Mouse (Mus musculus): ENCODE results near the gene Ptrh2.

The Ptrh2 gene

DNA sequence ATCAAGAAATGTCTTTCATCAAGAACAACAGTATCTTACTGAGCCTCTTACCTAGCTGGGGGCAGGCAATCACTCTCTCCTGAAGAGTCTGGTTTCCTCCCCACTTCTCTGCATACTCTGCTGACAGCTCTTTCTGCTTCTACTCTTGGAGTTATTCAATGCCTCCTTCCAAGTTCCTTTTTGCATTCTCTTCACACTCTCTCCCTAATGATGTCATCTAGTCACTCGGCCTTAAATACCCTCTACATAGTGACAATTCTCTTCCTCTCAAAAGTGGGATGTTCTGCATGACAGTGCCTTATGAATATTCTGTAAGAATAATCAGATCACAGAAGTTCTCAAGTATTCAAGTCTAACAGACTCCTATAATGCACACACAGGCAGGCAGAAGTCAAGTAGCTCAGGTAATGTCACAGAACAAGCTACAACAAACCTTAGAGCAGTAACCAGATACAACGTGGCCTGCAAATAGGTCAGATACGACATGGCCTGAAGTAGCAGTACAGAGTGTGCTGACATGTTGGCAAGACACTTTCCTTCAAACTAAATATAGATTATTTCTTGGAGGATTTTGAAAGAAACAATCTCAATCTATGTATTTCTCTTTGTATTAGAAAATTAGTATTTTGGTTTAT is 12.6 kb upstream of the Ptrh2 start:
- DNase-seq (ENCODE audit: low spot score in 2 of 2): no peak

DNA sequence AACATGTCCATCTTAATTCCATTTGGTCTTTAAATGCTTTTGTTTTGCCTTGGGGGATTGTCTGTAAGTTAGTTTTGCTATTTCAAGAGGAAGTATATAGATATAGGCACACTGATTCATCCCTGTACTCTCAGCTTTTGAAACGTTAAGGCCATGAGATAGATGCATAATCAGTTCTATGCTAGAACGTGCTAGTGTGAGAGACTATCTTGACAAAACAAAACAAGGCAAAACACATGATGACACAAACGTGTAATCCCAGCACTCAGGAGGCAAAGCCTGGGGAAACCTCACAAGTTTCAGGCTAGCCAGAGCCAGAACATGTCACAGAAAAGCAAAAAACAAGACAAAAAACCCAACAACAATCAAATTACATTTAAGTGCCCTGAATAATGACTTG is 11.0 kb upstream of the Ptrh2 start:
- DNase-seq (ENCODE audit: low spot score in 2 of 2): no peak

DNA sequence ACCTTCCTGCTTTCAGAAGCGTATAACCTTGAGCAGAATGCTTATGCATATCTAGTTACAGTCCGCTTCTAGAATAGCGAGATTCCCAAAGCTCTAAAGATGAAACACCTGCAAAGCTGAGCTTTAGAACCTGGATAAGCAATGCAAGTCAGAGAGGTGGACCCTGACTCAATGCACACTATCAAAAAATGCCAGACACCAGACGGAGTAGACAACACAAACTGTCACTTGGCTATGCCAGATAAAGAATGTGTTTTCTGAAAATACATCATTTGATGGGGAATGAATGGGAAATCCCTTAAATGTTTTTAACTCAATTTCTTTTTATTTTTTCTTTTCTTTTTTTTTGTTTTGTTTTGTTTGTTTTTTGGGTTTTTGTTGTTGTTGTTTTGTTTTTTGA is 8.3 kb upstream of the Ptrh2 start:
- DNase-seq (ENCODE audit: low spot score in 2 of 2): no peak

DNA sequence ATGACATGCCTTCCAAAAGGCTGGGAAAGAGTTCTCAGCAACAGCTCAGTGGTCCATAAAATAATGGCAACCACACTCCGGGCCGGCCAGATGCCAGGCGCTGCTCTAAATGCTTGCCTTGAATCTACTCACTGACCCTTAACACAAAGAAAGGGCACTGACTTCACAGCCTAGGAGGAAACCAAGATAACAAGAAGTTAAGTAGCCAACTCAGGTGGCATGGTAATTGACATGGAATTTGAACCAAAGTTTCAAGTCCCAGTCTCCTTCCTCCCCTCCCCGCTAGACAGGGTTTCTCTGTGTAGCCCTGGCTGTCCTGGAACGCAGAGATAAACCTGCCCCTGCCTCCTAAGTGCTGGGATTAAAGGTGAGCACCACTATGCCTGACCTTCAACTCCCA is 4.8 kb upstream of the Ptrh2 start:
- DNase-seq (ENCODE audit: low spot score in 2 of 2): no peak

DNA sequence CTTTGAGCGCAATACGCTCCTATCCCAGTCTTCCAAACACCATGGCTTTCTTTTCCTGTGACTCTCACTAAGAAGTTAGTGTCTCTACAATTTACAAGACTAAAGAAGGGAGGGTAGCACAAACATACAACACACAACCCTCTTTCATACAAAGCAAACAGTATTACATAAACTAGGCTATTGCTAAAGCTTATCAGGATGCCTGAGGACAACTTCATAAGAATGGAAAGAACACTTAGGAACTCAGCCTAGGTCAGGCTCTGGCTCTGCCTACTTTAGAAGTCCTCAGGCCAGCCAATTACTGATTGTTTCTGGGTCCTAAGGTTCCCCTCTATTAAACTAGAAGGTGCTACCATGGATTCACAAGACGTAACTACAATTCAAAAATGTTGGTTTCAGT is 3.1 kb upstream of the Ptrh2 start:
- DNase-seq (ENCODE audit: low spot score in 2 of 2): no peak

DNA sequence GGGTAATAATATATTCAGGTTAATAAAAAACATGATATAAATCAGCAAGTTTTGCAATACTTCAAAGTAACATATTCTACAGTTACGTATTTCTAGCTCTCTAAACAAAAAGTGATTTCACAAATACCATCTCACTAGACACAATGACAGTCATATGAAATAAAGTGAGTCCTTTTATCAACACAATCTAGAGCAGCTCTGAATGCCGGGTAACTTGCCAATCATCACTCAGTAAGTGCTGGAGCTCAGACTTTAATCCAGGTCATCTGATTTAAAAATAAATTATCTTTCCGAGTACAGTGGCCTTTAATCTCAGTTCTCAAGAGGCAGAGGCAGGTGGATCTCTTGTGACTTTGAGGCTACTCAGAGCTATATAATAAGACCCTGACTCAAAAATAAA is 2.4 kb upstream of the Ptrh2 start:
- no peak for DNase-seq (ENCODE audit: low spot score in 2 of 2)

DNA sequence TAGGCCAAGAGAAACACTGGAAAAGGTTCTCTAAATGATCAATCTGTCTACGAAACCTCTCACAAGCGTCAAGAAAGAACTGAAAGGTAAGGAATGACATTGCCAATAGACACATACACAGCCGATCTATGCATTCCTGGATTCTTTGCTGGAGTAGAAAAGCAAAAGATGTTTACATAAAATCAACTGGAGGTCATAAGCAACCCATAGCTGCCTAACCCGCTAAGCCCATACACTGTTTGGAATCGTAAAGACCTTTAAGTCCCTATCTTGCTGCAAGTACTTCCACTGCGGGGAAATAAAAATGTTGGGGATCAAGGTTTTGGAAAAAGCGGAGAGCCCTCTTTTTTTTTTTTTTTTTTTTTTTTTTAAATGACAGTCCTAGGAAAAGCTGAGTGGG is 924 bp upstream of the Ptrh2 start:
- DNase-seq (ENCODE audit: low spot score in 2 of 2): no peak

DNA sequence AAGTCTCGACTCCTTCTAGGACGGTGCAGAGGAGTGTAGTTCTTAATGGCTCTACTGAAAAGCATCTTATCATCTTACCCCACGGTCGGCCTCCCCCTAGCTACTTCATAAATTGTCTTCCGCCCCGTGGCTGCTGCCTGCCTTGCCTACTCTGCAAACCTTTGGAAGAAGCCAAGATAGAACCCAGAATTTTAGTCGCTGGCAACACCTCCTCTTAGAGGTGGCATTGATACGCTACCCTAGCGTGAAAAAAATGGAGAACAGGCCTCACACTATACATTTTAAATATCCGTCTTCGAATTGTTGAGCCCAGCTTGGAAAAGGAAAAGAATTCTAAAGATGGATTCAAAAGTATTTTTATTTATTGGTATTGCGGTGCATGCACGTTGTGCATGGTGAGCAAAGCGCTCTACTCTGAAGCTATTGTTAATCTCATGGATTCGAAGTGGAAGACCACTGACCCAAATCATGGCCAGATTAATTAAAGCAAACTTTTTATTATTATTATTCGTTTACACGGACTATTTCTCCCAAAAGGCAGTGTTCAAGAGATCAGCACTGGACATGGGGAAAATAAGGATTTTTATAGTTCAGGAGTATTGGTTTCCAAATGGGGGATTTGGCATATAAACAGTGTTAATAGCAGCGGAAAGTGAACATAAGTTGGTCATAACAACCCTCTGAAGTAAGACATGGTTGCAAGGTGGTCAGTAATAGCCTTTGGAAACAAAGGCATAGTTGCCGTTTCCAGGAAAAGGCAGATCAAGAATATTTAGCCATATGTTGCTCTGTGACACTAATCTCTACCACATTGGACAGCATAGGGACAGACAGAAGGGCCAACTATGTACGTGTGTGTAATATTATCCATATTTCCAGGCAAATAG is 584 bp downstream of the Ptrh2 start:
- DNase-seq (ENCODE audit: low spot score in 2 of 2): no peak

DNA sequence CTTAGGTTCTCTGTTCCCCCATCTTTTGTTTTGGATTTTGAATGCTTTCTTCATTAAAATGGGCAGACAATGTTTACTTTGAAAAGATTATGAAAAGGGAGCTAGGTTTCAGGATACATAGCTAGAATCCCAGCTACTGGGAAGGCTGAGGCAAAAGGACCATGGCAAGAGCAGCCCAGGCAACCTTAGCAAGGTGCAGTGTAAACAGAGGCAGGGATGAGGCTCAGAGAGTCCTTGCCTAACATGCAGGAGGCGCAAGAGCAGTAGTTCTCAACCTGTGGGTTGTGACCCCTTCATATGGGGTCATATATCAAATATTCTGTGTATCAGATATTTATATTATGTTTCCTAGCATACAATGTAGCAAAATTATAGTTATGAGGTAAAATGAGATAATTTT is 1.6 kb downstream of the Ptrh2 start:
- no peak for DNase-seq (ENCODE audit: low spot score in 2 of 2)

DNA sequence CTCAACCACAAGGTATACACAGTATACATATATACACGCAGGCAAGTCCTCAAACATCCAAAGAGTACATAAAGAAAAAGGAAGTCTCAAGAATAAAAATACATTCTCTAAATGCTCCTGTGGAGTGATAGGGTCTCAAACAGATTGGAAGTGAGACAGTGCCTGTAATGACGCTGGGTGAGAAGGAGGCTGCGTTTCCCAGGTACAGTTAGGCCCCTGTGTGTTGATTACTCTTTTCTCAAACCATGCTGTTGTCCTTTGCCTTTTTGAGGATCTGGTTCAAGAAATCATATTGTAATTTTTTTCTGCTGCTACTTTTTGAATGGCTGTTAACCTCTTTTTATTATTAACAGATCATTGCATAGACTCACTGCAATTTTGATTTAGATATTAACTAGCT is 6.6 kb downstream of the Ptrh2 start:
- DNase-seq (ENCODE audit: low spot score in 2 of 2): no peak

DNA sequence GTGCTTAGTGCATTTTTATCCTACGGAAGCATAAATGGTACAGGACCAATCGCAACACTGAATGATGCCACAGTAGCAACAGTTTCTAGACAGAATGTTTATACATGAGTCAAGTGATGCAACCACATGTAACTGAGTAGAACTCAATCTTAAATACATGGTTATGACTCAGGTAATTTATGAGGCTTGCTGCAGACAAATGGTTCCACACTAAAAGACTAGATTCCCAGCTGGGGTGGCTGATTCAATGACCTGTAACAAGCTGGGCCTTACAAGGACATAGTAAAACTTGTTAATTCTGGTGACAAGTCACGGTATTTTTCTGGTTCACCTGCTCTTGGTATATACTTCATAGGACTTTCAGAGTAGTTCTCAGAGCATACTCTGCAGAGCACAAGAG is 7.7 kb downstream of the Ptrh2 start:
- DNase-seq (ENCODE audit: low spot score in 2 of 2): no peak

DNA sequence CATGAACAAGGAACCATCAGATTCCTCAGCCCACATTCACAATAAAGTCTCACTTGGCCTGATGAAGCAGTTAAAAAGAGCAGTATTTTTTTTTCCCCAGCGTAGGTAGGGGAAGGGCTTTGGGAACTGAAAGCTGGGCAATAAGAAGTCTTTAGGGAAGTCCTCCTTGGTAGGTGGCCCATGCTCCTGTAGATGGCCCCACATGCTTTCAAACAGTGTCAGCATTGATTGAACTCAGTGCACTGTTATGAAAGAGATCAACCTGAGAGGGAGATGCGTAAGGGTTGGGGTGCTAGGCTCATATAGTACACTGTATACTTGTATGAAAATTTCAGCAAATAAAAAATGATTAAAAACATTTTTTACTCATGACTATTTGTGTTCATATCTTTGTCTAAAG is 8.2 kb downstream of the Ptrh2 start:
- no peak for DNase-seq (ENCODE audit: low spot score in 2 of 2)

DNA sequence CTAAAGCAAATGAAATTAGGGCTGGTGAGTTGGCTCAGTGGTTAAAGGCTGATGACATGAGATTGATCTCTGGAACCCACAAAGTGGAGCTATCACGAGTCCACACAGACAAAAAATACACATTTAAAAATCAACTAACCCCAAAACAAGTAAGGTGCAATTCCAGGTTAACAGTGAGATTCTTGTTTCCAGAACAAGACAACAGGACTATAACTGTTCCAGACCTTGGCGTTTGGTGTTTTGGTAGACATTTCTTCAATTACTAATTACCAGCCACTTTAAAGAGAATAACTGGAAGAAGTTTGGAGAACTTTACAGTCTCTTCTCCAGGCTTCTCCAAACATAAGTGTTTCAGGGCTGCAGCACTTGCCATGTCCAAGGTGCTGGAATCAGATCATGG is 8.8 kb downstream of the Ptrh2 start:
- DNase-seq (ENCODE audit: low spot score in 2 of 2): no peak

DNA sequence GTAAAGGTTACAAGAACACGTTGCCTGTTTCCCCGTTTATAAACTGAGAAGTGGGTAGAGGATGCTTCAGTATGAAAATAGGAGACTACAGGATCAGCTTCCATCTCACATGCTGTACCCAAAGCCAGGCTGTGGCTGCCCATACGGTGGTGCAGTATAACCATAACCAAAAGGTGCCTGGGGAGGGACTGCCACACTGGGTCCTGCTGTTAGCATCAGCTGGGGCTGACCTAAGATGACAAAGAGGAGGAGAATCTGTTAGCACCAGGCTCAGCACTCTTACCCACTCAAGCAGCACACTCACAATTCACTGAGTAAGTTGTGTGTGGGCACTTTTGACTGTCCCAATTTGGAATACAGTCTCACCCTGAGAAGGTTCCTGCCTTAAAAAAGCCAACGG is 11.7 kb downstream of the Ptrh2 start:
- DNase-seq (ENCODE audit: low spot score in 2 of 2): no peak

DNA sequence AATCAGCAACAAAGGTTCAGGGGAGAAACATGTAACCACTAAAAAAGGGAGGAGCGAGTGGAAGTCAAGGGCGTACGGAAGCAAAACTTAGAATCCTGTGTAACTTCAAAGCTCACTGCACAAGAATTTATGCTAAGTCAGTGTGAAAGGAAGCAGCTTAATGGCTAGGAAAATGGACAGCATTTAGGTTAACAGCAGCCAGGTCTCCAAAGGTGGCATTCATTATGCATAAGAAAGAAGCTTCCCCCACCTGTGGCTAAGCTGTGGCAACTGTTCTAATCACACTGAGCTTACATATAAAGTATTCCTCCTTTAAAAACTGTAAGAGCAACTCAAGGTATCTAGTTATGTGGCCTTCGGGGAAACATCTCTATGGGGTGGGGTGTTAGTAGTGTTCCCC is 17.4 kb downstream of the Ptrh2 start:
- no peak for DNase-seq (ENCODE audit: low spot score in 2 of 2)

DNA sequence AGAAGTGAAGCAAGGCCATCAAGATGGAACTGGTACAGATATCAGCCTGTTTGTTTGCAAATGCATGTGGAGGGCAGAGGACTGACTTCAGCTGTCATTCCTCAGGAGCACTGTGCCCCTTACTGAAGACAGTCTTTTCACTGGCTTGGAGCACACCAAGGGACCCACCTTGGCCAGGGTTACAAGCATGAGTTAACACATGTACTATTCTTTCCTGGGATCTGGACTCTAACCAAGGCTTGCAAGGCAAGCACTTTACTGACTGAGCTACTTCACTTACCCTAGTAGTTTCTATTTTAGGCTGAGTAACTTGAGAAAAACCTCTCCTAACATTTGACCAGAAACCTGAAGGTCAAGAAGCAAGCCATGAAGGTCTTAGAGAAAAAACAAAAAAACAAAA is 30.8 kb downstream of the Ptrh2 start:
- DNase-seq (ENCODE audit: low spot score in 2 of 2): no peak

DNA sequence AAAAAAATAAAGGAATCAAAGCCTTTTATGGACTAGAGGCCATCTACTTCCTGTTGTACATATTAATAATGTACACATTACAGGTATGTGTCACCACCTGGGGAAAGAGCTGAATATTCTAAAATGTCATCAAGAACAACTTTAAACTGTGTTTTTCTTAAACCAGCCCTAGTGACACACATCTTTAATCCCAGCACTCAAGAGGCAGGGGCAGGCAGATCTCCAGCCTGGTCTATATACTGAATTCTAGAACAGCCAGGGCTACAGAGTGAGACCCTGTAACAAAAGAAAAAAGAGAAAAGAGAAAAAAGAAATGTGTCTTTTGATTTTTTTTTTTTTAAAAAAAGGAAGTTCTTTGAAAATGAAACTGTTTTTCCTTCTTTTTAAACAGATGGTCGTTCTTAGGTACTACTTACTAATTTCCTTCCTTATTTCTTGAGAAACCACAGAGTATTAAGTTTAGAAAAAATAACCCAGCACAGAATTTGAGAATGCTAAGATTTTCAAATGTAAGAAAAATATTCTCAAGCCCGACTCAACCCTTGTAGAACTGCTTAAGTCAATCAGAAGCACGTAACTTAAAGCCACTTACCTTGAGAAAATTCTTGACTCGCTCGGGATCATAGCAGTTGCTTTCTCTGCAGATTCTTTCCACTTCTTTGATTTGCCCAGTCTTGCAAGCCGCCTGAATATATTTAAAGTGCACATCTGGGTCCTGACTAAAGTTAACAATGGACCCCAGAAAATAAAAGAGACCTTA is 33.7 kb downstream of the Ptrh2 start:
- no peak for DNase-seq (ENCODE audit: low spot score in 2 of 2)

DNA sequence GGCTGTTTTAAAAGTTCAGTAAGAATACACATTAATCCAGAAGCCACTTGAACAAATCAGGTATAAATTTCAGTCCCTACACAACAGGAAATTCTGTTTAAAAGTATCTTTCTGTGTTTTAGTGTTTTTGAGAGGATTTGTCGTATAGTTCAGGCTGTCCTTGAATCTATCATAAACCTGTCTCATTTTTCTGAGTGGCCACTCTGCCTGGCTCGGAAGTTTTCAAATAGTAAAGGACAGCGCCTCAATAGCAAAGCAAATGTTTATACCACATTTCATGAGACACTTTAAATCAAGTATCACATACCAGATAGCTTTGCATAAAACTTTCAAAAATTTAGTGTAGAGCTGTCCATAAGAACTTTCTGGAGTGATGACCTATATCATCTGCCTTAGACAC is 34.6 kb downstream of the Ptrh2 start:
- no peak for DNase-seq (ENCODE audit: low spot score in 2 of 2)

DNA sequence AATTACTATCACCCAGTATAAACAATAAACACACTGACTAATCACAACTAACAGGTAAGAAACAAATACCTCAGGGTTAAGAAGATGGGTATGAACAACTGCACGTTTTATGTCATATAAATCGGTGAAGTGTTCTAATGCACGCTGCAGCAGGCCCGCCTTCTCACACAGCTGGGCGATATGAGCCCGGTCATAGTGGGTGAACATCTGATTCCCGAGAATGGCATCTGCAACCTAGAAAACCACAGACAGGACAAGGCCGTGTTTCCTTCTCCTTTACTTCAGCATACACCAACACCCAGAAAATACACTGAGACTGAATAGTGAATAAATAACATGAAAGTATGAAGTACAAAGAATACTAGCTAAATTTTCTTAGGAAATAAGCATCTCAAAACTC is 35.6 kb downstream of the Ptrh2 start:
- DNase-seq (ENCODE audit: low spot score in 2 of 2): peak in 1 of 2 experiments; percentile 31

DNA sequence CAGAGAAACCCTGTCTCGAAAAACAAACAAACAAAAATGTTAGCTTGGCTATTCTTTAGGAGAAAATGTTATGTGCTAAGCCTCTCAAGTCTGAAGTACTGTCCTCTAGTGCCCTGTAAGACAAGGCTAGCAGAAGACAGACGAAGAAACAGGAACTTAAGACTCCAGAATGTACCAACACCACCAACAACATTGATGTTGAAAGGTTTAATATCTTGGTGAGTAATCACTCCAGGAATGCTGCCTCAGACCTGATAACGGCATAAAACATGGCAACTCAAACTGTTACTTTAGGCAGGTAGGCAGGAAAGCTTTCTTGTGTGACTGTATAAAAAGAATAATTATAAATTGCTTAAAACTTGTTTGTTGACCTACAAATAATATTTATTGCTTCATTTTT is 40.2 kb downstream of the Ptrh2 start:
- DNase-seq (ENCODE audit: low spot score in 2 of 2): no peak

DNA sequence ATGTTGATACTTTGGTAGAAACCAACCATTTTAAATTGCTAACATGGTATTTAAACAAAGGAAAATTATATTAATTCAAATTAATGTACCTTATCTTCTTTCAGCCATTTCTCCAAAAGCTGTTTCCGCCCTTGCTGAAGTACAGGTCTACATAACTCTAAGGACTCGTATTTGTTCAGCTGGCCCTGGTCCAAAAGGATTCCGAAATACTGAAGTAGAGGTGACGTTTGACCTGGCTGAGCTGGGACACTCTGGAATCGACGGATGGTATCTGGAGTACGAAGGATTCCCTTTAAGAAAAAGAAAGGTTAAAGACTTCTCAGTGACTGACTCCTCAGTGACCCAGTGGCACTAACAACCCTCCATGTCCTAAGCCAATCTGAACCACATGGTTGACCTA is 41.2 kb downstream of the Ptrh2 start:
- DNase-seq (ENCODE audit: low spot score in 2 of 2): no peak

DNA sequence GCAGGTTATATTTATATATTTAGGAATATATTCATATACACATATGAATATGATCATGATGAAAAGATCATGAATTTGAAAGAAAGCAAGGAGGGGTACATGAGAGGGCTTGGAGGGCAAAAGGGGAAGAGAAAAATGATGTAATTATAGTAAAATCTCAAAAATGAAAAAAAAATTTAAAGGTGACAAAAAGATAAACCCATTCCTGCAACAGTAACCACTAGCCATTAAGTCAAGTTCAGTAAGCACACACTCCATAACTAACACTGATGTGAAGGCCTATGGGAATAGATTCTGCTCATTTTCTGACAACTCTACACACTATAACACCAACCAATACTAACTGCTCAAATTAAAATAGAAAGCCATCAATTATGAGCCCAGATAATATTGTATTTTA is 41.8 kb downstream of the Ptrh2 start:
- DNase-seq (ENCODE audit: low spot score in 2 of 2): no peak

DNA sequence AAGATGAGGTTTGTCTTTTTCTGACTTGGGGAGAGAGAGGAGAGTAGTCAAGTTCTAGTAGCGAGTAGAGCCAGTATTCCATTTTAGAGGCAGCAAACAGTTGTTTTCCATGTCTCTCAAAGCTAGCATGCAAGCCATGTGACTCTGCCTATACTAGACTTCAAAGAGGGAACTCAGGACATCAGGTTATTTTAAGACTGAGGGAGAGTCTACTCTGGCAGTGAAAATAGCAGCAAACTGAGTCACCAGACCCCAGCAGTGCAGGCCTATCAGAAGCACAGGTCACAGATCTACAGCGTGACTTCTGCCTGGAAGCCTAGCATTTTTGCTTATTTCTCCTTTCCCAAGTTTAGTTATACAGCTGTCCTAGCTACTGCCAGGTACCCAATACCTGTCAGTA is 47.7 kb downstream of the Ptrh2 start:
- no peak for DNase-seq (ENCODE audit: low spot score in 2 of 2)

All from spleen, postnatal 10 days (tissue).